Mouse (Mus musculus): ENCODE data around the gene Dcp1b. TPM values are rescaled to one million over a fixed set of nuclear protein-coding genes. Genes with fewer than 3 reads are reported as not detected.

Gene Dcp1b
- polyA plus RNA-seq, 1 experiment from 2014 or later = 7.3 TPM

- no peaks in the 10 kb centered on the region for H3K36me3 ChIP-seq (ENCODE audit: insufficient read depth)
- H3K9ac ChIP-seq = no peak overlapping the region
- no peak for TF ChIP-seq CTCF (IDR thresholded peaks at IDR 0.05; ENCODE audit: low read depth)
- no peak overlapping the region for H3K27ac ChIP-seq (ENCODE audit: low read depth)
- ATAC-seq (ENCODE audit: insufficient read depth) (no peak), DNase-seq (no peak)
- WGBS = 83% methylated on average over 8 of the region's 8 CpGs
- H3K4me3 ChIP-seq (ENCODE audit: low read depth, low read length) = no peak overlapping the region
- H3K9me3 ChIP-seq (ENCODE audit: low read depth, low read length) = no peaks in the 10 kb centered on the region
- no peaks in the 10 kb centered on the region for H3K4me1 ChIP-seq (ENCODE audit: insufficient read depth)
- no peak overlapping the region for H3K4me2 ChIP-seq
- no peaks in the 10 kb centered on the region for H3K27me3 ChIP-seq (ENCODE audit: insufficient read depth, low read length)
Observed at GRCm38 (mm10) chr6:119227001-119227400, 51.9 kb downstream of the Dcp1b start.

GRCm38 (mm10) chr6:119228861-119229603 lies 54.0 kb downstream of the Dcp1b start:
- no peaks in the 10 kb centered on the region for H3K9me3 ChIP-seq (ENCODE audit: low read depth, low read length)
- no peak for TF ChIP-seq CTCF (IDR thresholded peaks at IDR 0.05; ENCODE audit: low read depth)
- no peak overlapping the region for H3K4me2 ChIP-seq
- no peaks in the 10 kb centered on the region for H3K36me3 ChIP-seq (ENCODE audit: insufficient read depth)
- no peaks in the 10 kb centered on the region for H3K27me3 ChIP-seq (ENCODE audit: insufficient read depth, low read length)
- 72% methylated on average over 11 of the region's 11 CpGs for WGBS
- no peak overlapping the region for H3K4me3 ChIP-seq (ENCODE audit: low read depth, low read length)
- no peak overlapping the region for H3K9ac ChIP-seq
- DNase-seq = no peak
- H3K27ac ChIP-seq (ENCODE audit: low read depth) = no peak overlapping the region
- no peak for ATAC-seq (ENCODE audit: insufficient read depth)
- no peaks in the 10 kb centered on the region for H3K4me1 ChIP-seq (ENCODE audit: insufficient read depth)

GRCm38 (mm10) chr6:119233066-119233465 lies 58.0 kb downstream of the Dcp1b start:
- ATAC-seq (ENCODE audit: insufficient read depth) = no peak
- no peaks in the 10 kb centered on the region for H3K36me3 ChIP-seq (ENCODE audit: insufficient read depth)
- 16% methylated on average over 3 of the region's 3 CpGs for WGBS
- peaks cover 2% of the 10 kb centered on the region; the same call in 1 of the 2 replicates for H3K4me1 ChIP-seq (ENCODE audit: insufficient read depth)
- peak; percentile 78 for DNase-seq
- TF ChIP-seq CTCF (IDR thresholded peaks at IDR 0.05; ENCODE audit: low read depth) = no peak
- H3K27me3 ChIP-seq (ENCODE audit: insufficient read depth, low read length) = no peaks in the 10 kb centered on the region
- no peak overlapping the region for H3K9ac ChIP-seq
- no peak overlapping the region for H3K4me3 ChIP-seq (ENCODE audit: low read depth, low read length)
- H3K4me2 ChIP-seq = no peak overlapping the region
- H3K9me3 ChIP-seq (ENCODE audit: low read depth, low read length) = no peaks in the 10 kb centered on the region
- no peak overlapping the region for H3K27ac ChIP-seq (ENCODE audit: low read depth)

- ATAC-seq (ENCODE audit: insufficient read depth) (no peak), DNase-seq (no peak)
- no peak for TF ChIP-seq CTCF (IDR thresholded peaks at IDR 0.05; ENCODE audit: low read depth)
- 46% methylated on average over 5 of the region's 5 CpGs for WGBS
- H3K27ac ChIP-seq (ENCODE audit: low read depth) = no peak overlapping the region
- H3K4me2 ChIP-seq = no peak overlapping the region
- peaks cover 2% of the 10 kb centered on the region; the same call in 1 of the 2 replicates for H3K4me1 ChIP-seq (ENCODE audit: insufficient read depth)
- H3K27me3 ChIP-seq (ENCODE audit: insufficient read depth, low read length) = no peaks in the 10 kb centered on the region
- no peaks in the 10 kb centered on the region for H3K9me3 ChIP-seq (ENCODE audit: low read depth, low read length)
- no peak overlapping the region for H3K4me3 ChIP-seq (ENCODE audit: low read depth, low read length)
- no peaks in the 10 kb centered on the region for H3K36me3 ChIP-seq (ENCODE audit: insufficient read depth)
- H3K9ac ChIP-seq = no peak overlapping the region
Observed at GRCm38 (mm10) chr6:119235441-119235840, 60.4 kb downstream of the Dcp1b start.

GRCm38 (mm10) chr6:119236241-119236640 lies 61.2 kb downstream of the Dcp1b start, which contains the start of gene Cacna2d4:
Cacna2d4 (plus strand) TSS chr6:119236526.
- H3K9me3 ChIP-seq (ENCODE audit: low read depth, low read length) = no peaks in the 10 kb centered on the region
- peaks cover 2% of the 10 kb centered on the region; the same call in 1 of the 2 replicates for H3K4me1 ChIP-seq (ENCODE audit: insufficient read depth)
- H3K27ac ChIP-seq (ENCODE audit: low read depth) = no peak within 1 kb of the TSS
- H3K36me3 ChIP-seq (ENCODE audit: insufficient read depth) = no peaks in the 10 kb centered on the region
- no peak for TF ChIP-seq CTCF (IDR thresholded peaks at IDR 0.05; ENCODE audit: low read depth)
- WGBS = 31% methylated on average over 1 of the region's 1 CpGs
- no peak within 1 kb of the TSS for H3K4me3 ChIP-seq (ENCODE audit: low read depth, low read length)
- no peaks in the 10 kb centered on the region for H3K27me3 ChIP-seq (ENCODE audit: insufficient read depth, low read length)
- ATAC-seq (ENCODE audit: insufficient read depth) (no peak), DNase-seq (no peak)
- no peak within 1 kb of the TSS for H3K9ac ChIP-seq
- no peak within 1 kb of the TSS for H3K4me2 ChIP-seq

GRCm38 (mm10) chr6:119237427-119237989 lies 62.5 kb downstream of the Dcp1b start:
- Histone ChIP-seq H3K27ac (ENCODE audit: low read depth) (no peak overlapping the region), H3K36me3 (ENCODE audit: insufficient read depth) (no peaks in the 10 kb centered on the region), H3K9me3 (ENCODE audit: low read depth, low read length) (no peaks in the 10 kb centered on the region), H3K9ac (no peak overlapping the region), H3K27me3 (ENCODE audit: insufficient read depth, low read length) (no peaks in the 10 kb centered on the region), H3K4me2 (no peak overlapping the region), H3K4me3 (ENCODE audit: low read depth, low read length) (no peak overlapping the region), H3K4me1 (ENCODE audit: insufficient read depth) (peaks cover 2% of the 10 kb centered on the region; the same call in 1 of the 2 replicates)
- peak; percentile 84 for DNase-seq
- TF ChIP-seq CTCF (IDR thresholded peaks at IDR 0.05; ENCODE audit: low read depth) = no peak
- 38% methylated on average over 8 of the region's 8 CpGs for WGBS
- peak; percentile 82 for ATAC-seq (ENCODE audit: insufficient read depth)

- DNase-seq = no peak
- WGBS = 78% methylated on average over 5 of the region's 5 CpGs
Observed at GRCm38 (mm10) chr6:119239341-119240005, 64.4 kb downstream of the Dcp1b start.

More at GRCm38 (mm10) chr6:119239341-119240005, 64.4 kb downstream of the Dcp1b start:
- H3K9me3 ChIP-seq (ENCODE audit: low read depth, low read length) = no peaks in the 10 kb centered on the region
- H3K36me3 ChIP-seq (ENCODE audit: insufficient read depth) = no peaks in the 10 kb centered on the region
- no peak overlapping the region for H3K27ac ChIP-seq (ENCODE audit: low read depth)
- H3K4me2 ChIP-seq = no peak overlapping the region
- no peak overlapping the region for H3K4me3 ChIP-seq (ENCODE audit: low read depth, low read length)
- no peak for ATAC-seq (ENCODE audit: insufficient read depth)
- TF ChIP-seq CTCF (IDR thresholded peaks at IDR 0.05; ENCODE audit: low read depth) = no peak
- H3K9ac ChIP-seq = no peak overlapping the region
- H3K27me3 ChIP-seq (ENCODE audit: insufficient read depth, low read length) = no peaks in the 10 kb centered on the region
- peaks cover 2% of the 10 kb centered on the region; the same call in 1 of the 2 replicates for H3K4me1 ChIP-seq (ENCODE audit: insufficient read depth)
